Mouse (Mus musculus) erythroblast, embryonic 14.5 days (primary cell): ENCODE results near the gene 3100002H09Rik. TPM values are rescaled to one million over a fixed set of nuclear protein-coding genes. Genes with fewer than 3 reads are reported as not detected.

Experiments
- H3K27me3 ChIP-seq: 2 replicates; pipeline ENCODE4 v1.6.1; 2012; ENCODE audit warnings: inconsistent platforms; ENCODE audit not compliant: control insufficient read depth
- H3K36me3 ChIP-seq: 2 replicates; pipeline ENCODE4 v1.6.1; 2012; ENCODE audit warnings: mild to moderate bottlenecking, inconsistent platforms; ENCODE audit not compliant: control insufficient read depth
- H3K4me1 ChIP-seq: 2 replicates; pipeline ENCODE4 v1.6.1; 2012; ENCODE audit warnings: inconsistent platforms; ENCODE audit not compliant: control insufficient read depth
- H3K4me3 ChIP-seq: replicated peaks from 2 replicates; pipeline ENCODE3; 2012; ENCODE audit warnings: moderate library complexity, mild to moderate bottlenecking, inconsistent platforms
- H3K9me3 ChIP-seq: 2 replicates; pipeline ENCODE4 v1.6.1; 2012; ENCODE audit warnings: low read length, inconsistent platforms, mixed read lengths; ENCODE audit not compliant: control insufficient read depth
- GATA1 ChIP-seq: IDR thresholded peaks from 2 replicates; pipeline ENCODE4 v1.6.1; 2012; ENCODE audit warnings: low read length, inconsistent platforms, mixed read lengths
- TAL1 ChIP-seq: IDR thresholded peaks from 3 replicates; pipeline ENCODE4 v1.6.1; 2012; ENCODE audit warnings: low read length, inconsistent platforms, mixed read lengths
- polyA plus RNA-seq: library from polyadenylated mRNA; stranded (reverse); fragments of >175 nt; gene quantifications from 2 replicates; pipeline ENCODE4 v1.2.3, GENCODE M21; 2012

Gene 3100002H09Rik
- polyA plus RNA-seq, 1 experiment, result not detected

DNA sequence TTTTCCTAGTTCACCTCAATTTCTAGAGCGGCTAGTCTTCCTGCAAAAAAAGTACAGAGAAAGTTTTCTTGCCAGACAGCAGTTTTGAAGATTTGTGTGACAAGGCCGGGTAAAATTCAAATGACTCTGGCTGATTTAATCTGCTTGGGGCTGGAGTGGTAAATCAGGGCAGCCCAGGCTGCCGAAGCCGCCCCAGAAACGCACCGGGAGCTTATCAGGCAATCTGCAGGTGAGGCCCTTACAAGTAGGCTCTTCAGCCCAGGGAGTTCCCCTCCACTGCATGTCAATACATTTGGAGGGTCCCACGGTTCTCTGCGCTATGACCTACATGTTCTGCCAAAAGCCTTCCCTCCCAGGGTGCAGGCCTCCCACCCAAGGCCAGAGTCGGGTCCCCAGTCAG is 6.9 kb downstream of the 3100002H09Rik start:
- Histone ChIP-seq H3K4me1 (peaks cover 62% of the 10 kb centered on the region), H3K9me3 (no peaks in the 10 kb centered on the region), H3K36me3 (peaks cover 4% of the 10 kb centered on the region; the same call in 1 of the 2 replicates), H3K27me3 (peaks cover 43% of the 10 kb centered on the region), H3K4me3 (peak overlapping the region; percentile 51)
- peak; percentile 81 for TF ChIP-seq GATA1
- peak; percentile 27; the same call in 1 of the 3 replicates for TF ChIP-seq TAL1

DNA sequence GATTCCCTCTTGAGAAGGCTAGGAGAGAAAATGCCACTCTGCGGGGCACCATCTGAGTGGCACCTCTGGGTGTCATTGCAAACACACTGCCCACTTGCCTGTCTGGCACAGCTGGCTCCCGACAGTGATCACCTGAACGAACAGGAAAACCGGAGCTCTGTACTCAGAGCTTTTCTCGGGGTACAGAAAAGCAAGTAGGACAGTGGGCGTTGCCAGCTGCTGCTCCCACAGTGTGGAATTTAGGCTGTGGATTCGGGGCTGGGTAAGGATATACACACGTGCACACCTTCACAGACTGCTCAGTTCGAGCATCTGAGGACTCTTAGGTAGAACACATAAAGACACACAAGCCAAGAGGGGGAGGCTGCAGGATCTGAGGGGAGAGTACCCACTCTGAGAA is 14.7 kb downstream of the 3100002H09Rik start:
- no peaks in the 10 kb centered on the region for H3K36me3 ChIP-seq
- no peaks in the 10 kb centered on the region for H3K9me3 ChIP-seq
- peaks cover 61% of the 10 kb centered on the region for H3K27me3 ChIP-seq
- no peak for TF ChIP-seq TAL1
- TF ChIP-seq GATA1, result no peak
- no peak overlapping the region for H3K4me3 ChIP-seq
- peaks cover 13% of the 10 kb centered on the region for H3K4me1 ChIP-seq

DNA sequence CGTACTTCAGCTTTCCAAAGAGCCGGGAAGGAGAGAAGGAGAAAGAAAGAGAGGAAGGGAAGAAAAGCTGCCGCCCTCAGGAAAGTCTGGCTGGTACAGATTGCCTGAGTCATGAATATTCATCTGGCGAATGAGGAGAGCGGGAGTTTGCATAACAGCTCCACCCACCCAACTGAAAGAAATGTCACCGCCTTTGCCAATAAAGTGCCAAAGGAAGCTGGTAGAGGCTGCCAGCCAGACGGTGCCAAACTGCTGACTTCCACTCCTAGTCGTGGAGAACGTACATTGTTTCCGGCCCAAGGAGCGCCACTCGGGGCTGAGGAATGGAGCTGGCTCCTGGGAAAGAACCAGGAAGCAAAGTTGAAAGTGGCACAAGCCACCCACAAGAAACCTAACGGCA is 15.7 kb downstream of the 3100002H09Rik start:
- H3K36me3 ChIP-seq, result no peaks in the 10 kb centered on the region
- H3K4me1 ChIP-seq, result peaks cover 13% of the 10 kb centered on the region
- H3K4me3 ChIP-seq, result no peak overlapping the region
- no peaks in the 10 kb centered on the region for H3K9me3 ChIP-seq
- H3K27me3 ChIP-seq, result peaks cover 62% of the 10 kb centered on the region
- TF ChIP-seq GATA1 (no peak), TAL1 (no peak)

DNA sequence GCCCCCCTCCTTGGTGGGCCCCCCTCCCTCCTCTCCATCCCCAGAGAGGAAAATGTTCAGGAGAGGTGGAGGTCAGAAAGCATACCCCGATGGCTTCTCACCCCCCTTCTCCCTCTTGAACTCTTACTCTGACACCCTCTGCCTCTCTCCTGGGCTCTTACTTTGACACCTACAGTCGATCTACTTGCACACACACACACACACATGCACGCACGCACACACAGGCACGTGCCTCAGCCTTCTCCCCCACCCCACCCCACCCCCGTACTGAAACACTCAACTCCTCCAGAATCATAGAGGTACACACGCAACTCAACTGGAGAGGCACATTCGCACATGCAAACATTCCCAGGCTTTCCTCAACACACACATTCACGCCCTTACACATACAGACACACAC is 16.9 kb downstream of the 3100002H09Rik start:
- peaks cover 13% of the 10 kb centered on the region for H3K4me1 ChIP-seq
- H3K27me3 ChIP-seq, result peaks cover 60% of the 10 kb centered on the region
- no peaks in the 10 kb centered on the region for H3K36me3 ChIP-seq
- H3K4me3 ChIP-seq, result no peak overlapping the region
- TF ChIP-seq GATA1 (no peak), TAL1 (no peak)
- no peaks in the 10 kb centered on the region for H3K9me3 ChIP-seq

DNA sequence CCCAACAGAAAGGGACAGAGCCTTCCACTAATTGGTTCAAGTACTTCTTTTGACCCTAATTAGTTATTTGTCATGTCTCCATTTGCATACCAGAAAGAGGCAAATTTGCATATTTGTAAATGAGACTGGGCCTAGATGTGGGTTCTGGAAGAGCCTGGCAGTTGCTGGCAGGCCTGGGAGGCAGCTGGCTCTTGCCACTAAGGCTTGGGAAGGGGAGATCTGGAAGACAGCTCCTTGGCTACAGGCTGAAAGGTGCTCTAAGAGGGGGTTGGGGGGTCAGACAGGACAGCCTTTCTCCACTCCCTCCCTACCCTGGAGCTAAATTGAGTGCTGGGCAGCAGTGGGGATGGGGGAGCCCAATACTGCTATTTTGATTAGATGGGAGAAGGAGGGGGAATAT is 17.4 kb downstream of the 3100002H09Rik start:
- H3K9me3 ChIP-seq, result no peaks in the 10 kb centered on the region
- H3K27me3 ChIP-seq, result peaks cover 60% of the 10 kb centered on the region
- TF ChIP-seq GATA1 (no peak), TAL1 (no peak)
- no peaks in the 10 kb centered on the region for H3K36me3 ChIP-seq
- no peak overlapping the region for H3K4me3 ChIP-seq
- H3K4me1 ChIP-seq, result peaks cover 13% of the 10 kb centered on the region

DNA sequence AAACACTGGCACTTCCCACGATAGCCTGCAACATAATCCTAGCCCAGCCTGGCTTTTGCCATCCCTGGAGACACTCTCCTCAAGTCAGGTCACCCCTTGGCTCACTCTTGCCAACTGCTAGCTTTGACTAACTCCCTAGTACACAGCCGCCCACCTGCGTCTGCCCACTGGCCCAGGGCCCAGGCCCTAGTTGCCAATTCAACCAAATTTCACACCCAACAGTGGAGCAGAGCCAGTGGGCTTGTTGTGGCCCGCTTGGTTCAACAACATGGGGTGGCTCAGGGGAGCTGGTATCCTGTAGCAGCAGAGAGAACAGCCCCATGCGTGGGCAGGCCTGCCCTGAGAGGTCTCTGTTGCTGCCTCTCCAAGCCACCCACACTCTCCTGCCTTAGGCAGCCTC is 18.4 kb downstream of the 3100002H09Rik start:
- H3K36me3 ChIP-seq, result no peaks in the 10 kb centered on the region
- H3K27me3 ChIP-seq, result peaks cover 62% of the 10 kb centered on the region
- peaks cover 10% of the 10 kb centered on the region for H3K4me1 ChIP-seq
- no peak for TF ChIP-seq TAL1
- no peak for TF ChIP-seq GATA1
- H3K4me3 ChIP-seq, result no peak overlapping the region
- no peaks in the 10 kb centered on the region for H3K9me3 ChIP-seq

DNA sequence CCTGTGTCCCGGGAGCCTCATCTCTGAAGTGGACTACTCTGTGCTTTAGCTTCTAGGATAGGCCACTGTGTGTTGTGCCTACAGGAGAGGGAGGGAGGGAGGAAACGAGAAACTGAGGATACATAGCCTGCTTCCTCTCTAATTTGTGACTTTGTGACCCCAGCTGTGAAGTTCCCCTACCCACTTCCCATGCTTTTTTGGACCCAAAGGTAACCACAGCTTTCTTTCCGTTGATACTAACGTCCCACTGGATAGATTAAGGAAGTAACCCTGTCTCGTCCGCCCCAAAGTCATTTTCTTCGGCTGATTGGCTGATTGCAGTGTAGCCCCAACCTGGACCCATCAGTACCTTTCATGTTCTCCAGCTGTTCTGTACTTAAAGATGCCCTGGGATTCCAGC is 29.9 kb downstream of the 3100002H09Rik start:
- Histone ChIP-seq H3K4me3 (no peak overlapping the region), H3K36me3 (no peaks in the 10 kb centered on the region), H3K4me1 (no peaks in the 10 kb centered on the region), H3K27me3 (peaks cover 50% of the 10 kb centered on the region), H3K9me3 (peaks cover 5% of the 10 kb centered on the region; the same call in 1 of the 2 replicates)
- no peak for TF ChIP-seq TAL1
- no peak for TF ChIP-seq GATA1

DNA sequence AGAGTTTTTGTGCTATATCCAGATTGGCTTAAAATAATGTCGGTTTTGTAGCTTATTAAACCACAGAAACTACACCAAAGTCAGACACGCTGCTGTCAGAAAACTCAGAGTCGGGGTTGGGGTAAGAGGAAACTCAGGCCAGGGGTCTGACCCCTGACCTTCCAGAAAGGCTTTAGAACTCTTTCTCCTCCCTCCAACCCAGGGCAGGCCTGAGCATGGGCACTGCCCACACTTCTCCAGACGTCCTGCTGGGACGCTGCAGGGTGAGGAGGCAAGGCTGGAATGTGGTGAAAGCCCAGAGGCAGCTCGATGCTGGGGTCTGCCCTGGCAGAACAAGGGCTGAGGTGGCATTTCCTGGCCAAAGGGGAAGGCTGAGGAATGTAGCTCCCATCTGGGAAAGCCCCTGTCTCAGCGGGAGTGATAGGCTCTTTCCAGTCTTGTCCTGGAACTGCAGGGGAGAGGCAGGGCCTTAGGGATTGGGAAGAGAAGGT is 34.6 kb downstream of the 3100002H09Rik start:
- H3K9me3 ChIP-seq, result peaks cover 9% of the 10 kb centered on the region; the same call in 1 of the 2 replicates
- no peak overlapping the region for H3K4me3 ChIP-seq
- H3K4me1 ChIP-seq, result no peaks in the 10 kb centered on the region
- no peaks in the 10 kb centered on the region for H3K36me3 ChIP-seq
- TF ChIP-seq GATA1 (no peak), TAL1 (no peak)
- H3K27me3 ChIP-seq, result peaks cover 78% of the 10 kb centered on the region

DNA sequence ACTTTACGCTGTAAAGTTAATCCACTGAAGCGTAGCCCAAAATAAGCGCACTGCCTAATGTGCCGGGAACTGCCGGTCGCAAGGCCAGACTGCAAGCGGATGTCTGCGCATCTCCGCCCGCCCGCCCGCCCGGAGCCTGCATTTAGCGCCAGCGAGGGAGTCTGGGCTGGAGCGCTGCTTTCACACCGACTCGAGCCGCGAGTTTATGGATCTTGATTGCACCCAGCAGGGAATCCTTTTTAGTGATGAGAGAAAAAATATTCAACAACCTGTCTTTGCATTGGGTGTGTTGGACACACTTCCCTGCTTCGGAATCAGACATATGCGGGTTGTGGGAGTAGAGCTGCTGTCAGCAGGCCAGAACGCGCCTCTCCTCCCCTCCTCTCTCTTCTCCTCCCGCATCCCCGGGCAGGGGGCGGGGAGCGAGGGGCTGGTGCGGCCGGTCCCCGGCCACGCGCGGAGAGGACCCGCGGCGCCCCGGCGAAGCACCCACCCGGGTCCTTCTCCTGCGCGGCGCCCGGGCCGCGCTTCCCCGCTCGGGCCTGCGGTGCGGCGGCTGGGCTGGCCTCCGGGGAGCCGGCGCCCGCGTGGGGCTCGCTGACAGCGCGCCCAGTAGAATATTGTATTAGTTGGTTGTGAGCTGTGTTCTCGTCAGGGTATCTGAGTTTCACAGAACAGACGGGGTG is 35.2 kb downstream of the 3100002H09Rik start:
- Histone ChIP-seq H3K4me3 (no peak overlapping the region), H3K27me3 (peaks cover 79% of the 10 kb centered on the region)
- TF ChIP-seq GATA1, result no peak
- TF ChIP-seq TAL1, result no peak

More for the DNA sequence above, 35.2 kb downstream of the 3100002H09Rik start:
- Histone ChIP-seq H3K9me3 (peaks cover 9% of the 10 kb centered on the region; the same call in 1 of the 2 replicates), H3K36me3 (no peaks in the 10 kb centered on the region), H3K4me1 (no peaks in the 10 kb centered on the region)
